Mouse (Mus musculus) neural tube, embryonic 12.5 days (tissue): ENCODE data around the gene Serp1. TPM values are rescaled to one million over a fixed set of nuclear protein-coding genes. Genes with fewer than 3 reads are reported as not detected.

Source experiments
- ATAC-seq: fragments of 200-750 bp; cut with Nextera tagmentation; 2 replicates; pipeline ENCODE4 v1.8.0; 2017; ENCODE audit warnings: low read depth, mild to moderate bottlenecking, moderate TSS enrichment, moderate library complexity; ENCODE audit not compliant: low FRiP score
- H3K27ac ChIP-seq: fragments of 300-500 bp; sonication (generic); 2 replicates; pipeline ENCODE4 v1.5.1; 2016
- H3K27me3 ChIP-seq: fragments of 300-500 bp; sonication (generic); replicated peaks from 2 replicates; pipeline ENCODE4 v1.6.1; 2016; ENCODE audit warnings: mild to moderate bottlenecking
- H3K36me3 ChIP-seq: fragments of 300-500 bp; sonication (generic); 2 replicates; pipeline ENCODE4 v1.6.1; 2016; ENCODE audit warnings: mild to moderate bottlenecking
- H3K4me1 ChIP-seq: fragments of 300-500 bp; sonication (generic); 2 replicates; pipeline ENCODE4 v1.6.1; 2016
- H3K4me2 ChIP-seq: fragments of 300-500 bp; sonication (generic); replicated peaks from 2 replicates; pipeline ENCODE4 v1.6.1; 2016; ENCODE audit warnings: mild to moderate bottlenecking
- H3K4me3 ChIP-seq: fragments of 300-500 bp; sonication (generic); 2 replicates; pipeline ENCODE4 v1.5.1; 2016
- H3K9ac ChIP-seq: fragments of 300-500 bp; sonication (generic); 2 replicates; pipeline ENCODE4 v1.6.1; 2016; ENCODE audit warnings: mild to moderate bottlenecking
- H3K9me3 ChIP-seq: fragments of 300-500 bp; sonication (generic); 2 replicates; pipeline ENCODE4 v1.6.1; 2016; ENCODE audit warnings: mild to moderate bottlenecking
- WGBS: fragments of 180-500 bp; shearing (Covaris S2); methylation state at CpG from one replicate; pipeline ENCODE4 v1.1.7; 2016; 5-methylcytosine and 5-hydroxymethylcytosine counted together
- polyA plus RNA-seq: library from polyadenylated mRNA; unstranded; fragments of >200 nt; fragmentation: Nextera tagmentation; extraction: Ambion mirVana; gene quantifications from 2 replicates; pipeline ENCODE4 v1.2.1, GENCODE M21; 2016

Serp1 gene
- polyA plus RNA-seq, 1 experiment from 2014 or later = 116 TPM

GRCm38 (mm10) chr3:58520286-58520685, 5.4 kb downstream of the Serp1 start:
- H3K4me2 ChIP-seq = no peak overlapping the region
- WGBS = 91% methylated on average over 6 of the region's 6 CpGs
- H3K4me1 ChIP-seq = peaks cover 9% of the 10 kb centered on the region; the same call in 1 of the 2 replicates
- peaks cover 20% of the 10 kb centered on the region for H3K36me3 ChIP-seq
- no peak overlapping the region for H3K4me3 ChIP-seq
- ATAC-seq = no peak
- no peaks in the 10 kb centered on the region for H3K27me3 ChIP-seq
- no peak overlapping the region for H3K9ac ChIP-seq
- no peaks in the 10 kb centered on the region for H3K9me3 ChIP-seq
- H3K27ac ChIP-seq = no peak overlapping the region

GRCm38 (mm10) chr3:58519536-58519935, 6.2 kb downstream of the Serp1 start:
- Histone ChIP-seq H3K4me1 (peaks cover 8% of the 10 kb centered on the region; the same call in 1 of the 2 replicates), H3K36me3 (peaks cover 20% of the 10 kb centered on the region), H3K9ac (no peak overlapping the region), H3K4me2 (no peak overlapping the region), H3K4me3 (no peak overlapping the region), H3K27ac (no peak overlapping the region), H3K27me3 (no peaks in the 10 kb centered on the region), H3K9me3 (no peaks in the 10 kb centered on the region)
- ATAC-seq = no peak
- WGBS = 85% methylated on average over 3 of the region's 3 CpGs

GRCm38 (mm10) chr3:58518962-58519361, 6.7 kb downstream of the Serp1 start:
- no peak overlapping the region for H3K27ac ChIP-seq
- no peak overlapping the region for H3K4me3 ChIP-seq
- no peak overlapping the region for H3K4me2 ChIP-seq
- no peaks in the 10 kb centered on the region for H3K9me3 ChIP-seq
- 93% methylated on average over 2 of the region's 2 CpGs for WGBS
- H3K27me3 ChIP-seq = no peaks in the 10 kb centered on the region
- H3K36me3 ChIP-seq = peaks cover 20% of the 10 kb centered on the region
- H3K9ac ChIP-seq = no peak overlapping the region
- H3K4me1 ChIP-seq = peaks cover 2% of the 10 kb centered on the region; the same call in 1 of the 2 replicates
- no peak for ATAC-seq

- Histone ChIP-seq H3K4me2 (no peak overlapping the region), H3K27ac (no peak overlapping the region), H3K9me3 (no peaks in the 10 kb centered on the region), H3K9ac (no peak overlapping the region), H3K36me3 (peaks cover 14% of the 10 kb centered on the region), H3K4me1 (no peaks in the 10 kb centered on the region), H3K27me3 (no peaks in the 10 kb centered on the region), H3K4me3 (no peak overlapping the region)
- 87% methylated on average over 5 of the region's 5 CpGs for WGBS
- no peak for ATAC-seq
Observed at GRCm38 (mm10) chr3:58517800-58518199, 7.9 kb downstream of the Serp1 start.

GRCm38 (mm10) chr3:58517258-58517657, 8.4 kb downstream of the Serp1 start:
- Histone ChIP-seq H3K9ac (no peak overlapping the region), H3K4me1 (no peaks in the 10 kb centered on the region), H3K4me3 (no peak overlapping the region), H3K27me3 (no peaks in the 10 kb centered on the region), H3K9me3 (no peaks in the 10 kb centered on the region), H3K4me2 (no peak overlapping the region), H3K27ac (no peak overlapping the region), H3K36me3 (peaks cover 9% of the 10 kb centered on the region)
- no peak for ATAC-seq
- WGBS = 76% methylated on average over 5 of the region's 5 CpGs

DNA sequence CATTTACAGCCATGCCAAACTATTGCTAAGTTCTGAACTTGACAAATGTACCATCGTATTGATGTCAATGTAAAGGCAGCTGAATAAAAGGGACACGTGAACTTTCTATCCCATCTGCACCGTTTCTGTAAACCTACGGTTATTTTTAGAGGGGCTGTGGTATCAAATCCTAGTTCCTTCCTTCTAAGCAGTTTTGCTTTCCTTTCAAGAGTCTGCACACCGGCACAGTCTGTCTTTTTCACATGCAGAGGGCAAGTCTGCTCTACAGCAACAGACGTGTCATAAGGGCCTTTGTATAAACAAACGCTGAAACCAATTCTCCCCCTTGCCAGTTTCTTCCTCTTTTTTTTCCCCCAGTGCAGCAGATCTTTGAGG, 9.1 kb downstream of the Serp1 start:
- 78% methylated on average over 7 of the region's 7 CpGs for WGBS
- Histone ChIP-seq H3K9ac (no peak overlapping the region), H3K27me3 (no peaks in the 10 kb centered on the region), H3K4me1 (no peaks in the 10 kb centered on the region), H3K27ac (no peak overlapping the region), H3K4me2 (no peak overlapping the region), H3K36me3 (peaks cover 6% of the 10 kb centered on the region), H3K9me3 (no peaks in the 10 kb centered on the region), H3K4me3 (no peak overlapping the region)
- ATAC-seq = no peak

DNA sequence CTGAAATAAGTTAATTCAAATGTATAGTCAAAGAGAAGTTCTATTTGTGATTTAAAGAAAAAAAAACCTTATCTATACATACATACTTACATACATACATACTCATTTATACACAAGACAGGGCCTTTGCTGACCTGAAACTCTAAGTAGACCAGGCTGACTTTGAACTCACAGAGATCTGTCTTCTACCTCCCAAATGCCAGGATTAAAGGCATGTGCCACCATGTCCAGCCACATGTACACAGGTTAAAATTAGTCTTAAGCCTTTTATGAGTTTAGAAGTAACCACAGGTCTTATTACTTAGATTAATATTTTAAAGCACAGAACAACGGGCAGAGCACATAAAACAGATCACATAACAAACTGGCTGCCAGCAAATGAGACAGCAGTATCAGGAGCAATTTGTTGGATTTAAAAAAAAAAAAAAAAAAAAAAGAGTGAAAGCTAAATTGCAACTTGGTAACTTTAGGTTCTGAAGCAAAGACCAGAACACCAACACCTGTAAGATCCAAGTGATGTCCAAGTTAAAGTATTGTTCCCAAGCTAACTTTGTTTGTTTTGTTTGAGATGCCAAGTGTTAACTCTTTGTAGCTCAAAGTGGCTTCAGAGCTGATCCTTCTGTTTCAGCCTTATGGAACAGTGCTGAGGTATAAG, 9.6 kb downstream of the Serp1 start:
- ATAC-seq = no peak
- H3K27ac ChIP-seq = no peak overlapping the region
- H3K4me2 ChIP-seq = no peak overlapping the region
- H3K27me3 ChIP-seq = no peaks in the 10 kb centered on the region
- H3K4me3 ChIP-seq = no peak overlapping the region
- H3K4me1 ChIP-seq = no peaks in the 10 kb centered on the region
- no peaks in the 10 kb centered on the region for H3K9me3 ChIP-seq
- H3K36me3 ChIP-seq = peaks cover under 1% of the 10 kb centered on the region; the same call in 1 of the 2 replicates
- WGBS = 88% methylated on average over 1 of the region's 1 CpGs
- H3K9ac ChIP-seq = no peak overlapping the region

GRCm38 (mm10) chr3:58513483-58513882, 12.2 kb downstream of the Serp1 start:
- H3K9me3 ChIP-seq = no peaks in the 10 kb centered on the region
- H3K36me3 ChIP-seq = no peaks in the 10 kb centered on the region
- no peak overlapping the region for H3K9ac ChIP-seq
- WGBS = 90% methylated on average over 4 of the region's 4 CpGs
- no peaks in the 10 kb centered on the region for H3K4me1 ChIP-seq
- H3K27me3 ChIP-seq = no peaks in the 10 kb centered on the region
- no peak overlapping the region for H3K27ac ChIP-seq
- no peak overlapping the region for H3K4me3 ChIP-seq
- H3K4me2 ChIP-seq = no peak overlapping the region
- no peak for ATAC-seq

- H3K27ac ChIP-seq = no peak overlapping the region
- ATAC-seq = no peak
- H3K36me3 ChIP-seq = no peaks in the 10 kb centered on the region
- H3K9ac ChIP-seq = no peak overlapping the region
- no peaks in the 10 kb centered on the region for H3K4me1 ChIP-seq
- no peaks in the 10 kb centered on the region for H3K27me3 ChIP-seq
- H3K4me2 ChIP-seq = no peak overlapping the region
- 85% methylated on average over 3 of the region's 3 CpGs for WGBS
- no peak overlapping the region for H3K4me3 ChIP-seq
- H3K9me3 ChIP-seq = no peaks in the 10 kb centered on the region
Observed at GRCm38 (mm10) chr3:58512740-58513139, 13.0 kb downstream of the Serp1 start.

DNA sequence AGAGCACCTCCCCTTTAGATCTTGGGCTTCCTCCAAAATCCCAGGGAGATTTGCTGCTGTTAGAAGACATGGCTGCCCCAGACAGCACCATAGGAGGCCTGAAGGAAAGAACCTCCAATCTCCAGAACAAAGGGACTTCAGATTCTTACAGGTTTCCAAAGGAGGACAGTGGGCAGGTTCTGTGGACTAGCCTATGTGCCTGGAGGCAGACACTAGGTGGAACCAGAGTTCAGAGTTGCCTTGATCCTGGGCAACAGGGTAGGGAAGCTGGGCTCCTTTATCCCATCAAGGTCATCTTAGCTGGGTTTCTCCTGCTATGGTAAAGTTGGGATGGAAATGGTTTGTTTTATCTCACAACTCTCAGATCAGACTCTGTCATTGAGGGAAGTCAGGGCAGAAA, 14.1 kb downstream of the Serp1 start:
- H3K9me3 ChIP-seq = no peaks in the 10 kb centered on the region
- H3K36me3 ChIP-seq = no peaks in the 10 kb centered on the region
- no peak overlapping the region for H3K4me2 ChIP-seq
- H3K27ac ChIP-seq = no peak overlapping the region
- H3K27me3 ChIP-seq = no peaks in the 10 kb centered on the region
- no peak overlapping the region for H3K4me3 ChIP-seq
- no peak overlapping the region for H3K9ac ChIP-seq
- no peak for ATAC-seq
- no peaks in the 10 kb centered on the region for H3K4me1 ChIP-seq

DNA sequence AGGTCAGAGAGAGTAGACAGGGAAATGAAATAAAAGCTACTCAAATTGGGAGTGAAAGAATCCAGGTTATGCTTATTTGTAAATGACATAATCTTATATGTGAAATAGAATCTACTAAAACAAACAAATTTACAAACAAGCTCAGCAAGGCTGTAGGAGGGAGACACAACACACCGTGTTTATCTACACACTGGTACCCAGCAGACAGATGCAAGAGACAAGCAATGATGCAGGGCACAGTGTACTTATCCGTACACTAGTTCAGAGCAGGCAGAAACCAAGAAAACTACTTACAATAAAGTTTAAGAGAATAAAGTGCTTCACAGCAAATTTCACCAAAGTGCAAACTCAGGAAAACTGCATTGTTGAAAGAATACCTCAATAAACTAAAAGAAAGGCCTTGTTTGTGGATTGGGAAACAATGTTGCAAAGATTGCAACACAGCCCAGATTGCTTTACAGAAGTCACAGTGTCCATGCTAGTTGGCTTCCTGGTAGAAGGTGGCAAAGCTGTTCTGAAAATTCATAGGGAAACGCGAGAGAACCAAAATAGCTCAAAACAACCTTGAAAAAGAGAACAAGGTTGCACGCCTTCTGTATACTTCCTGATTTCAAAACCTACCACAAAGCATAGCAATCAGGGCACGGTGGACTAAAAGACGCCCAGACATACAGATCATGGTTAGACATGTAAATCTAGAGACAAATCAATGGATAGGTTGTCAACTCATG, 17.5 kb downstream of the Serp1 start:
- Histone ChIP-seq H3K9me3 (no peaks in the 10 kb centered on the region), H3K36me3 (no peaks in the 10 kb centered on the region), H3K4me2 (no peak overlapping the region), H3K27me3 (no peaks in the 10 kb centered on the region), H3K4me1 (no peaks in the 10 kb centered on the region), H3K4me3 (no peak overlapping the region), H3K27ac (no peak overlapping the region), H3K9ac (no peak overlapping the region)
- no peak for ATAC-seq
- WGBS = 91% methylated on average over 7 of the region's 7 CpGs

GRCm38 (mm10) chr3:58504676-58505075, 21.0 kb downstream of the Serp1 start:
- H3K4me1 ChIP-seq = no peaks in the 10 kb centered on the region
- H3K27ac ChIP-seq = no peak overlapping the region
- no peak for ATAC-seq
- H3K4me2 ChIP-seq = no peak overlapping the region
- no peaks in the 10 kb centered on the region for H3K9me3 ChIP-seq
- H3K9ac ChIP-seq = no peak overlapping the region
- H3K27me3 ChIP-seq = no peaks in the 10 kb centered on the region
- no peaks in the 10 kb centered on the region for H3K36me3 ChIP-seq
- H3K4me3 ChIP-seq = no peak overlapping the region
